Mouse (Mus musculus): ENCODE data around the gene Ppp2ca. TPM values are rescaled to one million over a fixed set of nuclear protein-coding genes. Genes with fewer than 3 reads are reported as not detected.
"Not testable (repeated sequence)": the region's sequence is repeated elsewhere in the genome, so short reads cannot be mapped to it uniquely, and the experiment has no call there.

Gene Ppp2ca
- polyA plus RNA-seq, 1 experiment, result 54.7 TPM

GRCm38 (mm10) chr11:52127760-52128159 is 29.3 kb downstream of the Ppp2ca start:
- H3K36me3 ChIP-seq (ENCODE audit: control insufficient read depth, insufficient read depth, low read length), result peaks cover 22% of the 10 kb centered on the region

GRCm38 (mm10) chr11:52128316-52129061 is 30.0 kb downstream of the Ppp2ca start:
- peaks cover 17% of the 10 kb centered on the region for H3K36me3 ChIP-seq (ENCODE audit: control insufficient read depth, insufficient read depth, low read length)
- no peak overlapping the region for H3K4me3 ChIP-seq (ENCODE audit: control insufficient read depth, insufficient read depth, low read length)
- TF ChIP-seq CTCF (IDR thresholded peaks at IDR 0.05; ENCODE audit: borderline replicate concordance, control insufficient read depth, extremely low read depth, insufficient read depth, low read length, poor library complexity), result no peak
- no peak for TF ChIP-seq POLR2A (IDR thresholded peaks at IDR 0.05; ENCODE audit: control insufficient read depth, extremely low read depth, insufficient read depth, low read length, poor library complexity)
- 94% methylated on average over 5 of the region's 5 CpGs for WGBS
- DNase-seq, result no peak
- no peak overlapping the region for H3K27ac ChIP-seq (ENCODE audit: control insufficient read depth, insufficient read depth, low read length)
- H3K27me3 ChIP-seq (ENCODE audit: control insufficient read depth, insufficient read depth, low read length), result no peaks in the 10 kb centered on the region
- peaks cover 5% of the 10 kb centered on the region for H3K4me1 ChIP-seq (replicated peaks; ENCODE audit: control insufficient read depth, insufficient read depth, low read length)

More at GRCm38 (mm10) chr11:52127760-52128159, 29.3 kb downstream of the Ppp2ca start:
- H3K4me3 ChIP-seq (ENCODE audit: control insufficient read depth, insufficient read depth, low read length), result no peak overlapping the region
- peaks cover 5% of the 10 kb centered on the region for H3K4me1 ChIP-seq (replicated peaks; ENCODE audit: control insufficient read depth, insufficient read depth, low read length)
- TF ChIP-seq CTCF (IDR thresholded peaks at IDR 0.05; ENCODE audit: borderline replicate concordance, control insufficient read depth, extremely low read depth, insufficient read depth, low read length, poor library complexity), result no peak
- TF ChIP-seq POLR2A (IDR thresholded peaks at IDR 0.05; ENCODE audit: control insufficient read depth, extremely low read depth, insufficient read depth, low read length, poor library complexity), result no peak
- no peak overlapping the region for H3K27ac ChIP-seq (ENCODE audit: control insufficient read depth, insufficient read depth, low read length)
- 83% methylated on average over 5 of the region's 5 CpGs for WGBS
- no peak for DNase-seq
- no peaks in the 10 kb centered on the region for H3K27me3 ChIP-seq (ENCODE audit: control insufficient read depth, insufficient read depth, low read length)

- H3K27ac ChIP-seq (ENCODE audit: control insufficient read depth, insufficient read depth, low read length), result no peak overlapping the region
- H3K36me3 ChIP-seq (ENCODE audit: control insufficient read depth, insufficient read depth, low read length), result peaks cover 12% of the 10 kb centered on the region
- WGBS, result 36% methylated on average over 3 of the region's 3 CpGs
- H3K27me3 ChIP-seq (ENCODE audit: control insufficient read depth, insufficient read depth, low read length), result no peaks in the 10 kb centered on the region
- H3K4me3 ChIP-seq (ENCODE audit: control insufficient read depth, insufficient read depth, low read length), result no peak overlapping the region
- peak; percentile 22 for DNase-seq
- H3K4me1 ChIP-seq (replicated peaks; ENCODE audit: control insufficient read depth, insufficient read depth, low read length), result peaks cover 5% of the 10 kb centered on the region
- no peak for TF ChIP-seq POLR2A (IDR thresholded peaks at IDR 0.05; ENCODE audit: control insufficient read depth, extremely low read depth, insufficient read depth, low read length, poor library complexity)
Measured at GRCm38 (mm10) chr11:52129171-52129570, 30.7 kb downstream of the Ppp2ca start.

- H3K4me1 ChIP-seq (replicated peaks; ENCODE audit: control insufficient read depth, insufficient read depth, low read length), result peaks cover 5% of the 10 kb centered on the region
- DNase-seq, result no peak
- H3K27me3 ChIP-seq (ENCODE audit: control insufficient read depth, insufficient read depth, low read length), result no peaks in the 10 kb centered on the region
- H3K27ac ChIP-seq (ENCODE audit: control insufficient read depth, insufficient read depth, low read length), result no peak overlapping the region; the same call in 1 of the 2 replicates
- no peak for TF ChIP-seq CTCF (IDR thresholded peaks at IDR 0.05; ENCODE audit: borderline replicate concordance, control insufficient read depth, extremely low read depth, insufficient read depth, low read length, poor library complexity)
- no peak for TF ChIP-seq POLR2A (IDR thresholded peaks at IDR 0.05; ENCODE audit: control insufficient read depth, extremely low read depth, insufficient read depth, low read length, poor library complexity)
- WGBS, result 85% methylated on average over 10 of the region's 10 CpGs
- no peak overlapping the region for H3K4me3 ChIP-seq (ENCODE audit: control insufficient read depth, insufficient read depth, low read length)
- H3K36me3 ChIP-seq (ENCODE audit: control insufficient read depth, insufficient read depth, low read length), result peaks cover 6% of the 10 kb centered on the region
Measured at GRCm38 (mm10) chr11:52129621-52130450, 31.4 kb downstream of the Ppp2ca start.

- Histone ChIP-seq H3K27ac (ENCODE audit: control insufficient read depth, insufficient read depth, low read length) (no peak overlapping the region), H3K36me3 (ENCODE audit: control insufficient read depth, insufficient read depth, low read length) (no peaks in the 10 kb centered on the region), H3K27me3 (ENCODE audit: control insufficient read depth, insufficient read depth, low read length) (no peaks in the 10 kb centered on the region), H3K4me1 (replicated peaks; ENCODE audit: control insufficient read depth, insufficient read depth, low read length) (peaks cover 5% of the 10 kb centered on the region), H3K4me3 (ENCODE audit: control insufficient read depth, insufficient read depth, low read length) (no peak overlapping the region)
- no peak for DNase-seq
- WGBS, result 93% methylated on average over 7 of the region's 7 CpGs
- TF ChIP-seq POLR2A (IDR thresholded peaks at IDR 0.05; ENCODE audit: control insufficient read depth, extremely low read depth, insufficient read depth, low read length, poor library complexity) (no peak), CTCF (IDR thresholded peaks at IDR 0.05; ENCODE audit: borderline replicate concordance, control insufficient read depth, extremely low read depth, insufficient read depth, low read length, poor library complexity) (no peak)
Measured at GRCm38 (mm10) chr11:52130451-52131068, 32.1 kb downstream of the Ppp2ca start.

- not testable (repeated sequence) for H3K36me3 ChIP-seq (ENCODE audit: control insufficient read depth, insufficient read depth, low read length); H3K27ac ChIP-seq (ENCODE audit: control insufficient read depth, insufficient read depth, low read length); H3K4me3 ChIP-seq (ENCODE audit: control insufficient read depth, insufficient read depth, low read length); H3K4me1 ChIP-seq (replicated peaks; ENCODE audit: control insufficient read depth, insufficient read depth, low read length); H3K27me3 ChIP-seq (ENCODE audit: control insufficient read depth, insufficient read depth, low read length)
- 52% methylated on average over 4 of the region's 4 CpGs for WGBS
- DNase-seq, result peak; percentile 35
Measured at GRCm38 (mm10) chr11:52143675-52144074, 45.2 kb downstream of the Ppp2ca start.

- not testable (repeated sequence) for DNase-seq; H3K4me3 ChIP-seq (ENCODE audit: control insufficient read depth, insufficient read depth, low read length); H3K36me3 ChIP-seq (ENCODE audit: control insufficient read depth, insufficient read depth, low read length); H3K4me1 ChIP-seq (replicated peaks; ENCODE audit: control insufficient read depth, insufficient read depth, low read length); H3K27ac ChIP-seq (ENCODE audit: control insufficient read depth, insufficient read depth, low read length); H3K27me3 ChIP-seq (ENCODE audit: control insufficient read depth, insufficient read depth, low read length)
- WGBS, result 77% methylated on average over 1 of the region's 1 CpGs
Measured at GRCm38 (mm10) chr11:52145428-52145827, 46.9 kb downstream of the Ppp2ca start, which contains the start of gene Olfr1373. Gene Olfr1373 (minus strand): TSS chr11:52145528.

Measured in thymus, adult 2 months (tissue).